Mouse (Mus musculus): ENCODE results near the gene Schip1.

GRCm38 (mm10) chr3:68019401-68019800 lies 45.2 kb upstream of the Schip1 start:
- TF ChIP-seq CTCF (conservative IDR thresholded peaks at IDR 0.05; ENCODE audit: insufficient read depth, insufficient read length, low read depth, low read length), result no peak
- TF ChIP-seq POLR2A (IDR thresholded peaks at IDR 0.05; ENCODE audit: low read depth, low read length), result no peak

All from kidney, adult 2 months (tissue).